In genomic region chr1:132246137-132246536, GRCm38 (mm10) we compare ENCODE assay signal across 14 mouse cellular contexts. TPM values are rescaled to one million over a fixed set of nuclear protein-coding genes. Genes with fewer than 3 reads are reported as not detected.
DNase-seq lines count a peak whose midpoint lies in the region; ATAC-seq and TF ChIP-seq lines count a peak whose summit lies in the region.
"Had no signal": no experiment of that assay in that cellular context is flagged by ENCODE, and none has a peak within 500 bp of the region (broad histone marks: within the 10 kb centered on the region; RNA-seq: fewer than 3 reads in every experiment).

No protein-coding gene starts in this region.

- ATAC-seq in heart, embryonic 16.5 days (replicated peaks; ENCODE audit: extremely low read depth, insufficient read depth, low FRiP score), result peak; percentile 10; the same call in 1 of the 2 replicates
- 0 out of 2 replicates have a peak, but pooled peaks have one; percentile 27 for ATAC-seq in liver, postnatal 0 days
- ATAC-seq: forebrain, embryonic 16.5 days; hindbrain, embryonic 16.5 days had no signal

- no peak for TF ChIP-seq CTCF in liver, postnatal 0 days (IDR thresholded peaks at IDR 0.05; ENCODE audit: low read depth)

- DNase-seq in spleen, postnatal 36 days (ENCODE audit: low spot score in 2 of 2), result peak; percentile 9 to 15
- DNase-seq in spleen, adult 12 weeks (ENCODE audit: low spot score), result no peak
- no peak for DNase-seq in liver, postnatal 0 days
- DNase-seq in urinary bladder, adult 18-20 months (ENCODE audit: low spot score in 2 of 2), result no peak
- no peak for DNase-seq in T-cell, adult 2 months (ENCODE audit: low spot score)
- no peak for DNase-seq in hindbrain, embryonic 10.5 days (ENCODE audit: low spot score)
- DNase-seq: cerebellum, adult 11-12 months; left cerebral cortex, postnatal 4 days had no signal

- no peaks in the 10 kb centered on the region for H3K4me1 ChIP-seq in heart, embryonic 16.5 days (ENCODE audit: control insufficient read depth, insufficient read depth, low read length)
- no peaks in the 10 kb centered on the region; the same call in 1 of the 2 replicates for H3K4me1 ChIP-seq in liver, postnatal 0 days (ENCODE audit: insufficient read depth)
- H3K4me1 ChIP-seq in hindbrain, embryonic 10.5 days (replicated peaks), result no peaks in the 10 kb centered on the region

- H3K4me2 ChIP-seq in heart, embryonic 16.5 days (ENCODE audit: low read depth, low read length), result no peak overlapping the region
- H3K4me2 ChIP-seq in liver, postnatal 0 days (ENCODE audit: low read depth, low read length), result no peak overlapping the region

- H3K4me3 ChIP-seq in heart, embryonic 16.5 days (ENCODE audit: low read length), result no peak overlapping the region
- no peak overlapping the region for H3K4me3 ChIP-seq in liver, postnatal 0 days (ENCODE audit: low read depth, low read length)
- no peak overlapping the region for H3K4me3 ChIP-seq in hindbrain, embryonic 10.5 days

- no peaks in the 10 kb centered on the region for H3K27me3 ChIP-seq in heart, embryonic 16.5 days (ENCODE audit: control insufficient read depth, insufficient read depth, low read length)
- H3K27me3 ChIP-seq in liver, postnatal 0 days (ENCODE audit: insufficient read depth, low read length), result no peaks in the 10 kb centered on the region
- 0 out of 2 replicates have a peak, but pooled peaks cover 3% of the 10 kb centered on the region for H3K27me3 ChIP-seq in hindbrain, embryonic 10.5 days (ENCODE audit: insufficient read depth, poor library complexity, severe bottlenecking)

- no peak overlapping the region for H3K9ac ChIP-seq in heart, embryonic 16.5 days (ENCODE audit: low read length)
- H3K9ac ChIP-seq in liver, postnatal 0 days (replicated peaks), result no peak overlapping the region

- TF ChIP-seq EP300 in liver, postnatal 0 days (IDR thresholded peaks at IDR 0.05; ENCODE audit: low read depth), result no peak

- no peaks in the 10 kb centered on the region for H3K36me3 ChIP-seq in heart, embryonic 16.5 days (ENCODE audit: control insufficient read depth, insufficient read depth)
- H3K36me3 ChIP-seq in liver, postnatal 0 days (replicated peaks; ENCODE audit: insufficient read depth, low read length), result no peaks in the 10 kb centered on the region
- H3K36me3 ChIP-seq in hindbrain, embryonic 10.5 days, result no peaks in the 10 kb centered on the region

- H3K27ac ChIP-seq in heart, embryonic 16.5 days (ENCODE audit: low read length), result no peak overlapping the region
- no peak overlapping the region for H3K27ac ChIP-seq in liver, postnatal 0 days (ENCODE audit: low read depth)
- H3K27ac ChIP-seq in hindbrain, embryonic 10.5 days, result no peak overlapping the region
- H3K27ac ChIP-seq: stomach, postnatal 0 days had no signal

- WGBS in heart, embryonic 16.5 days, result 33% methylated on average over 6 of the region's 6 CpGs
- 27% methylated on average over 6 of the region's 6 CpGs for WGBS in liver, postnatal 0 days (ENCODE audit: insufficient replicate concordance)
- 76% methylated on average over 6 of the region's 6 CpGs for WGBS in hindbrain, embryonic 10.5 days

- H3K9me3 ChIP-seq in heart, embryonic 16.5 days (replicated peaks; ENCODE audit: control insufficient read depth, low read length), result no peaks in the 10 kb centered on the region
- H3K9me3 ChIP-seq in liver, postnatal 0 days (ENCODE audit: low read length), result no peaks in the 10 kb centered on the region
- no peaks in the 10 kb centered on the region for H3K9me3 ChIP-seq in hindbrain, embryonic 10.5 days

RNA-seq across cellular contexts. Expression of gene Gm10188, which starts 16.6 kb away (rescaled TPM):
- polyA plus RNA-seq in heart, embryonic 16.5 days (2015; fragmentation: Nextera tagmentation; extraction: Ambion mirVana), result not detected in 2 replicates
- polyA plus RNA-seq in liver, postnatal 0 days (2015; fragmentation: Nextera tagmentation; extraction: Ambion mirVana), result not detected in 2 replicates
- 0.24 and 0.31 TPM in 2 replicates for polyA plus RNA-seq in hindbrain, embryonic 10.5 days (2016; fragmentation: Nextera tagmentation; extraction: Ambion mirVana)
- polyA plus RNA-seq: gonadal fat pad, adult 2 months; hindbrain, embryonic 16.5 days; small intestine, adult 2 months; stomach, postnatal 0 days had no signal

RNA-seq across cellular contexts. Expression of gene Klhdc8a, which starts 52.3 kb away (rescaled TPM):
- 0.49 and 0.62 TPM in 2 replicates for polyA plus RNA-seq in heart, embryonic 16.5 days (2015; fragmentation: Nextera tagmentation; extraction: Ambion mirVana)
- 0.32 and 0.40 TPM in 2 replicates for polyA plus RNA-seq in liver, postnatal 0 days (2015; fragmentation: Nextera tagmentation; extraction: Ambion mirVana)
- 1.0 and 3.5 TPM in 2 replicates for polyA plus RNA-seq in hindbrain, embryonic 10.5 days (2016; fragmentation: Nextera tagmentation; extraction: Ambion mirVana)

RNA-seq across cellular contexts. Expression of gene AC124108.1, which starts 54.9 kb away (rescaled TPM):
- 0.04 TPM in 1 of 2 replicates, not detected in the other for polyA plus RNA-seq in heart, embryonic 16.5 days (2015; fragmentation: Nextera tagmentation; extraction: Ambion mirVana)
- polyA plus RNA-seq in liver, postnatal 0 days (2015; fragmentation: Nextera tagmentation; extraction: Ambion mirVana), result not detected in 2 replicates
- 1.6 and 2.8 TPM in 2 replicates for polyA plus RNA-seq in hindbrain, embryonic 10.5 days (2016; fragmentation: Nextera tagmentation; extraction: Ambion mirVana)
- polyA plus RNA-seq: small intestine, adult 2 months had no signal

RNA-seq across cellular contexts. Expression of gene Lemd1, which starts 54.9 kb away (rescaled TPM):
- not detected in 2 replicates for polyA plus RNA-seq in heart, embryonic 16.5 days (2015; fragmentation: Nextera tagmentation; extraction: Ambion mirVana)
- not detected in 2 replicates for polyA plus RNA-seq in liver, postnatal 0 days (2015; fragmentation: Nextera tagmentation; extraction: Ambion mirVana)
- polyA plus RNA-seq in hindbrain, embryonic 10.5 days (2016; fragmentation: Nextera tagmentation; extraction: Ambion mirVana), result 2.6 and 7.7 TPM in 2 replicates

Comparison
In these comparisons a context has a peak if more than half of its experiments do, and no peak if none do; other contexts are left out.
1. DNase-seq: peak in spleen, postnatal 36 days (2 of 2); none in spleen, adult 12 weeks (single experiment), liver, postnatal 0 days (single experiment), urinary bladder, adult 18-20 months (0 of 2), T-cell, adult 2 months (single experiment) and hindbrain, embryonic 10.5 days (single experiment).